Mouse (Mus musculus) cortical plate, adult 2 months (tissue): ENCODE measurements around the gene Dhrs7c.

Experiments used
- CTCF ChIP-seq: fragments of 200-500 bp; IDR thresholded peaks from 2 replicates; pipeline ENCODE4 v1.5.1; 2011; ENCODE audit warnings: mild to moderate bottlenecking, control low read depth, low read length; ENCODE audit not compliant: insufficient read depth; ENCODE audit errors: extremely low read depth
- POLR2A ChIP-seq: fragments of 200-500 bp; IDR thresholded peaks from 2 replicates; pipeline ENCODE4 v1.6.1; 2011; ENCODE audit warnings: mild to moderate bottlenecking, low read length, control low read depth; ENCODE audit not compliant: insufficient read depth; ENCODE audit errors: extremely low read depth

- TF ChIP-seq CTCF (no peak), POLR2A (no peak)
These were observed 41.8 kb downstream of the Dhrs7c start for GRCm38 (mm10) chr11:67839810-67840209.
